Mouse (Mus musculus) bone marrow, adult 2 months (tissue): ENCODE data around the gene Asb2.

Source experiments
- CTCF ChIP-seq: fragments of 200-500 bp; IDR thresholded peaks from 2 replicates; pipeline ENCODE4 v1.5.1; 2011; ENCODE audit warnings: low read length, control low read depth; ENCODE audit not compliant: control insufficient read depth, insufficient read depth
- POLR2A ChIP-seq: fragments of 200-500 bp; IDR thresholded peaks from 2 replicates; pipeline ENCODE4 v1.6.1; 2011; ENCODE audit warnings: low read depth, mild to moderate bottlenecking, control low read depth, low read length, borderline replicate concordance; ENCODE audit not compliant: control insufficient read depth

DNA sequence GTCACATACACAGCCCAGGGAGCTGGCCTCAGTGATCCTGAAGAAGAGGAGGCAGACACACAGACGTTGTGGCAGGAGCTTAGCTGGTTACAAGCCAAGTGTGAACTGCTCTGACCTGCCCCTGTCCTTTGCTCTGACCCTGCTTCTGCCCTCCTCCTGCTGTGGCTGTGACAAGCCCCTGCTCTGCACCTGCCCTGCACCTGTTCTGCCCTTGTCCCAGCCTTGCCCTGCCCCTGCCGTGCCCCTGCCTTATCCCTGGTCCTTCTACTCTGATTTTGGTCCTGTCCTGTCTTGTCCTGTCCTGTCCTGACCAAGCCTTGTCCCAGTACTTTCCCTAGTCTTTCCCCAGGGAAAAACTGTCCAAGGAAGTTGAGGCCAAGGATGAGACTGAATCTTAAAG, 13.0 kb upstream of the Asb2 start:
- TF ChIP-seq POLR2A (no peak), CTCF (no peak)
